Mouse (Mus musculus) embryonic facial prominence, embryonic 14.5 days (tissue): ENCODE data around the gene Ucp3. TPM values are rescaled to one million over a fixed set of nuclear protein-coding genes. Genes with fewer than 3 reads are reported as not detected.
A peak's percentile ranks its signal among the peaks of the same experiment; 100 is the strongest.

Experiments used
- ATAC-seq: fragments of 200-750 bp; cut with Nextera tagmentation; 2 replicates; pipeline ENCODE4 v1.8.0; 2017; ENCODE audit warnings: low read depth, moderate number of reproducible peaks, moderate TSS enrichment
- DNase-seq: peaks from one replicate; pipeline ENCODE4 v3.0.0-alpha.2; 2015; ENCODE audit warnings: low spot score
- H3K27ac ChIP-seq: fragments of 300-500 bp; sonication (generic); replicated peaks from 2 replicates; pipeline ENCODE4 v1.5.1; 2014; ENCODE audit warnings: low read depth, mild to moderate bottlenecking, low read length, moderate library complexity
- H3K27me3 ChIP-seq: fragments of 300-500 bp; sonication (generic); replicated peaks from 2 replicates; pipeline ENCODE4 v1.6.1; 2014; ENCODE audit warnings: low read length; ENCODE audit not compliant: control insufficient read depth, insufficient read depth
- H3K36me3 ChIP-seq: fragments of 300-500 bp; sonication (generic); 2 replicates; pipeline ENCODE4 v1.6.1; 2014; ENCODE audit warnings: low read length, mixed read lengths; ENCODE audit not compliant: control insufficient read depth, insufficient read depth
- H3K4me1 ChIP-seq: fragments of 300-500 bp; sonication (generic); 2 replicates; pipeline ENCODE4 v1.6.1; 2014; ENCODE audit warnings: antibody characterized with exemption, low read length; ENCODE audit not compliant: control insufficient read depth, insufficient read depth
- H3K4me2 ChIP-seq: fragments of 300-500 bp; sonication (generic); 2 replicates; pipeline ENCODE4 v1.6.1; 2014; ENCODE audit warnings: low read depth, mild to moderate bottlenecking, low read length, moderate library complexity, mixed read lengths
- H3K4me3 ChIP-seq: fragments of 300-500 bp; sonication (generic); 2 replicates; pipeline ENCODE4 v1.5.1; 2014; ENCODE audit warnings: low read depth, mild to moderate bottlenecking, low read length
- H3K9ac ChIP-seq: fragments of 300-500 bp; sonication (generic); 2 replicates; pipeline ENCODE4 v1.6.1; 2014; ENCODE audit warnings: low read depth, mild to moderate bottlenecking, low read length, moderate library complexity, mixed read lengths
- H3K9me3 ChIP-seq: fragments of 300-500 bp; sonication (generic); 2 replicates; pipeline ENCODE4 v1.6.1; 2016; ENCODE audit warnings: low read length; ENCODE audit not compliant: control insufficient read depth
- WGBS: fragments of 180-500 bp; shearing (Covaris S2); extraction: QIAGEN DNeasy Blood & Tissue Kit; methylation state at CpG from one replicate; pipeline ENCODE4 v1.1.7; 2014; 5-methylcytosine and 5-hydroxymethylcytosine counted together
- polyA plus RNA-seq: library from polyadenylated mRNA; unstranded; fragments of >200 nt; fragmentation: Nextera tagmentation; extraction: Ambion mirVana; gene quantifications from 2 replicates; pipeline ENCODE4 v1.2.1, GENCODE M21; 2014

The Ucp3 gene
- polyA plus RNA-seq, 1 experiment from 2014 or later, result 0.24 TPM

GRCm38 (mm10) chr7:100466781-100467510, 5.8 kb upstream of the Ucp3 start:
- Histone ChIP-seq H3K4me3 (no peak overlapping the region), H3K4me1 (no peaks in the 10 kb centered on the region), H3K27me3 (no peaks in the 10 kb centered on the region), H3K9me3 (no peaks in the 10 kb centered on the region), H3K27ac (no peak overlapping the region), H3K9ac (no peak overlapping the region), H3K4me2 (no peak overlapping the region), H3K36me3 (peaks cover 37% of the 10 kb centered on the region)
- ATAC-seq (no peak), DNase-seq (no peak)
- WGBS, result 85% methylated on average over 11 of the region's 11 CpGs

- Histone ChIP-seq H3K27me3 (no peaks in the 10 kb centered on the region), H3K4me2 (no peak overlapping the region), H3K36me3 (peaks cover 26% of the 10 kb centered on the region), H3K4me1 (no peaks in the 10 kb centered on the region), H3K9ac (no peak overlapping the region), H3K9me3 (no peaks in the 10 kb centered on the region), H3K4me3 (no peak overlapping the region), H3K27ac (no peak overlapping the region)
- no peak for ATAC-seq
- 88% methylated on average over 6 of the region's 6 CpGs for WGBS
- no peak for DNase-seq
These were observed 4.0 kb upstream of the Ucp3 start for GRCm38 (mm10) chr7:100468761-100469160.

GRCm38 (mm10) chr7:100469502-100469901, 3.3 kb upstream of the Ucp3 start:
- WGBS, result 92% methylated on average over 1 of the region's 1 CpGs
- ATAC-seq (no peak), DNase-seq (no peak)
- H3K27me3 ChIP-seq, result no peaks in the 10 kb centered on the region
- H3K4me1 ChIP-seq, result no peaks in the 10 kb centered on the region
- no peak overlapping the region for H3K27ac ChIP-seq
- no peak overlapping the region for H3K4me3 ChIP-seq
- no peak overlapping the region for H3K4me2 ChIP-seq
- no peak overlapping the region for H3K9ac ChIP-seq
- peaks cover 19% of the 10 kb centered on the region for H3K36me3 ChIP-seq
- H3K9me3 ChIP-seq, result no peaks in the 10 kb centered on the region

- H3K27ac ChIP-seq, result no peak overlapping the region
- H3K36me3 ChIP-seq, result peaks cover 16% of the 10 kb centered on the region
- H3K4me3 ChIP-seq, result no peak overlapping the region
- no peak overlapping the region for H3K9ac ChIP-seq
- no peaks in the 10 kb centered on the region for H3K9me3 ChIP-seq
- DNase-seq (no peak), ATAC-seq (no peak)
- WGBS, result 88% methylated on average over 10 of the region's 11 CpGs
- H3K4me1 ChIP-seq, result no peaks in the 10 kb centered on the region; the same call in 1 of the 2 replicates
- no peak overlapping the region for H3K4me2 ChIP-seq
- H3K27me3 ChIP-seq, result no peaks in the 10 kb centered on the region
These were observed 1.9 kb upstream of the Ucp3 start for GRCm38 (mm10) chr7:100470796-100471406.

- DNase-seq, result no peak
- Histone ChIP-seq H3K4me3 (no peak overlapping the region), H3K9me3 (no peaks in the 10 kb centered on the region), H3K36me3 (peaks cover 16% of the 10 kb centered on the region), H3K4me2 (no peak overlapping the region), H3K27me3 (no peaks in the 10 kb centered on the region), H3K4me1 (no peaks in the 10 kb centered on the region; the same call in 1 of the 2 replicates), H3K9ac (no peak overlapping the region), H3K27ac (no peak overlapping the region)
- WGBS, result 87% methylated on average over 1 of the region's 1 CpGs
- ATAC-seq, result no peak
These were observed 1.4 kb upstream of the Ucp3 start for GRCm38 (mm10) chr7:100471407-100471797.

- no peak for DNase-seq
- no peaks in the 10 kb centered on the region; the same call in 1 of the 2 replicates for H3K4me1 ChIP-seq
- 71% methylated on average over 9 of the region's 9 CpGs for whole genome bisulfite sequencing
- no peak overlapping the region for H3K4me2 ChIP-seq
- no peak overlapping the region for H3K27ac ChIP-seq
- H3K9ac ChIP-seq, result no peak overlapping the region
- H3K4me3 ChIP-seq, result no peak overlapping the region
- no peaks in the 10 kb centered on the region for H3K9me3 ChIP-seq
- H3K27me3 ChIP-seq, result no peaks in the 10 kb centered on the region
- H3K36me3 ChIP-seq, result peaks cover 13% of the 10 kb centered on the region
- no peak for ATAC-seq
These were observed 1.2 kb downstream of the Ucp3 start for GRCm38 (mm10) chr7:100473846-100474454.

- Histone ChIP-seq H3K36me3 (peaks cover 6% of the 10 kb centered on the region), H3K4me2 (no peak overlapping the region), H3K27ac (no peak overlapping the region), H3K4me1 (no peaks in the 10 kb centered on the region; the same call in 1 of the 2 replicates), H3K9ac (no peak overlapping the region), H3K9me3 (no peaks in the 10 kb centered on the region), H3K27me3 (no peaks in the 10 kb centered on the region), H3K4me3 (no peak overlapping the region)
- ATAC-seq, result no peak
- WGBS, result 33% methylated on average over 1 of the region's 1 CpGs
- peak; percentile 32 for DNase-seq
These were observed 1.9 kb downstream of the Ucp3 start for GRCm38 (mm10) chr7:100474680-100475079.

- WGBS, result 75% methylated on average over 20 of the region's 20 CpGs
- H3K4me1 ChIP-seq, result no peaks in the 10 kb centered on the region; the same call in 1 of the 2 replicates
- H3K9ac ChIP-seq, result no peak overlapping the region
- no peak for ATAC-seq
- H3K4me3 ChIP-seq, result no peak overlapping the region
- H3K36me3 ChIP-seq, result no peaks in the 10 kb centered on the region
- DNase-seq, result no peak
- H3K27ac ChIP-seq, result no peak overlapping the region; the same call in 1 of the 2 replicates
- no peaks in the 10 kb centered on the region for H3K9me3 ChIP-seq
- no peak overlapping the region for H3K4me2 ChIP-seq
- H3K27me3 ChIP-seq, result no peaks in the 10 kb centered on the region
These were observed 6.5 kb downstream of the Ucp3 start for GRCm38 (mm10) chr7:100479100-100479822.
